Mouse (Mus musculus): ENCODE measurements around the gene Gli1.

GRCm38 (mm10) chr10:127287936-127288293 is 53.9 kb downstream of the Gli1 start:
- TF ChIP-seq CTCF (IDR thresholded peaks at IDR 0.05; ENCODE audit: insufficient read depth, low read depth, low read length) (no peak), POLR2A (IDR thresholded peaks at IDR 0.05; ENCODE audit: insufficient read depth, low read depth, low read length) (no peak)
